Mouse (Mus musculus) liver, embryonic 14.5 days (tissue): ENCODE data around the gene Spag16. TPM values are rescaled to one million over a fixed set of nuclear protein-coding genes. Genes with fewer than 3 reads are reported as not detected.

Source experiments
- ATAC-seq: fragments of 200-750 bp; cut with Nextera tagmentation; 2 replicates; pipeline ENCODE4 v1.8.0; 2017; ENCODE audit warnings: moderate number of reproducible peaks, mild to moderate bottlenecking, moderate library complexity; ENCODE audit not compliant: insufficient read depth
- DNase-seq, 3 experiments: peaks; one replicate each; pipeline ENCODE4 v3.0.0-alpha.2; 2012 to 2013; ENCODE audit warnings: low read depth in 3 of 3, low spot score in 3 of 3
- H3K27ac ChIP-seq: fragments of 300-500 bp; sonication (generic); 2 replicates; pipeline ENCODE4 v1.5.1; 2014; ENCODE audit warnings: moderate library complexity, mild to moderate bottlenecking, control low read depth, inconsistent platforms
- H3K27me3 ChIP-seq: fragments of 300-500 bp; sonication (generic); 2 replicates; pipeline ENCODE4 v1.6.1; 2014; ENCODE audit warnings: mild to moderate bottlenecking, low read length, moderate library complexity; ENCODE audit not compliant: control insufficient read depth, insufficient read depth
- H3K36me3 ChIP-seq: fragments of 300-500 bp; sonication (generic); replicated peaks from 2 replicates; pipeline ENCODE4 v1.6.1; 2014; ENCODE audit warnings: low read depth; ENCODE audit not compliant: control insufficient read depth, insufficient read depth
- H3K4me1 ChIP-seq, 2 experiments: fragments of 200-500 bp in 1 of 2; fragments of 300-500 bp in 1 of 2; sonication (generic) in 1 of 2; replicated peaks; 2 replicates each; pipeline ENCODE4 v1.6.1; 2012 to 2014; ENCODE audit warnings: antibody characterized with exemption in 1 of 2, inconsistent platforms in 1 of 2, low read length in 1 of 2; ENCODE audit not compliant: control insufficient read depth in 2 of 2, insufficient read depth in 2 of 2
- H3K4me2 ChIP-seq: fragments of 300-500 bp; sonication (generic); 2 replicates; pipeline ENCODE4 v1.6.1; 2014; ENCODE audit warnings: low read depth, mild to moderate bottlenecking, control low read depth, moderate library complexity
- H3K4me3 ChIP-seq, 2 experiments: fragments of 200-500 bp in 1 of 2; fragments of 300-500 bp in 1 of 2; sonication (generic) in 1 of 2; 2 replicates each; pipeline ENCODE4 v1.5.1; 2012 to 2014; ENCODE audit warnings: low read depth in 2 of 2, low read length in 2 of 2, mild to moderate bottlenecking in 2 of 2, control low read depth in 1 of 2, inconsistent platforms in 1 of 2, moderate library complexity in 1 of 2; ENCODE audit not compliant: insufficient read depth in 1 of 2
- H3K9ac ChIP-seq: fragments of 300-500 bp; sonication (generic); replicated peaks from 2 replicates; pipeline ENCODE4 v1.6.1; 2014; ENCODE audit warnings: mild to moderate bottlenecking, control low read depth, moderate library complexity
- H3K9me3 ChIP-seq: fragments of 300-500 bp; sonication (generic); 2 replicates; pipeline ENCODE4 v1.6.1; 2016; ENCODE audit warnings: low read length, mixed read lengths; ENCODE audit not compliant: control insufficient read depth
- CTCF ChIP-seq: IDR thresholded peaks from 2 replicates; pipeline ENCODE4 v1.5.1; 2016; ENCODE audit warnings: antibody characterized with exemption, low read depth, control low read depth
- EP300 ChIP-seq: IDR thresholded peaks from 2 replicates; pipeline ENCODE4 v1.6.1; 2016; ENCODE audit warnings: antibody characterized with exemption, low read depth
- WGBS: fragments of 180-500 bp; shearing (Covaris S2); extraction: QIAGEN DNeasy Blood & Tissue Kit; methylation state at CpG from one replicate; pipeline ENCODE4 v1.1.7; 2014; ENCODE audit not compliant: insufficient replicate concordance; 5-methylcytosine and 5-hydroxymethylcytosine counted together
- polyA plus RNA-seq, 2 experiments: library from polyadenylated mRNA; depleted of rRNA in 1 of 2; stranded (reverse) in 1 of 2; unstranded in 1 of 2; fragments of >200 nt; fragmentation: Nextera tagmentation in 1 of 2; extraction: Ambion mirVana in 1 of 2; gene quantifications; 2 replicates each; pipeline versions ENCODE4 v1.2.1 to v1.2.3; 2012 to 2014

Gene Spag16
- polyA plus RNA-seq, 2 experiments = not detected

GRCm38 (mm10) chr1:70700270-70700669 lies 873.5 kb downstream of the Spag16 start:
- Histone ChIP-seq H3K9me3 (no peaks in the 10 kb centered on the region), H3K9ac (no peak overlapping the region), H3K27me3 (no peaks in the 10 kb centered on the region), H3K4me3 (no peak overlapping the region), H3K4me1 (no peaks in the 10 kb centered on the region), H3K36me3 (no peaks in the 10 kb centered on the region), H3K4me2 (no peak overlapping the region), H3K27ac (no peak overlapping the region)
- DNase-seq (no peak), ATAC-seq (no peak)
- WGBS = 53% methylated on average over 5 of the region's 5 CpGs
- TF ChIP-seq CTCF = no peak
- TF ChIP-seq EP300 = no peak

- no peaks in the 10 kb centered on the region for H3K9me3 ChIP-seq
- DNase-seq (no peak), ATAC-seq (no peak)
- no peaks in the 10 kb centered on the region for H3K4me1 ChIP-seq
- no peaks in the 10 kb centered on the region for H3K36me3 ChIP-seq
- H3K27me3 ChIP-seq = no peaks in the 10 kb centered on the region
- TF ChIP-seq CTCF = no peak
- no peak for TF ChIP-seq EP300
- no peak overlapping the region for H3K27ac ChIP-seq
- 54% methylated on average over 3 of the region's 3 CpGs for WGBS
- H3K9ac ChIP-seq = no peak overlapping the region
- no peak overlapping the region for H3K4me3 ChIP-seq
- no peak overlapping the region for H3K4me2 ChIP-seq
Observed at GRCm38 (mm10) chr1:70703934-70704333, 877.2 kb downstream of the Spag16 start.

GRCm38 (mm10) chr1:70705821-70706220 lies 879.1 kb downstream of the Spag16 start:
- ATAC-seq (no peak), DNase-seq (no peak)
- H3K9ac ChIP-seq = no peak overlapping the region
- H3K4me1 ChIP-seq = no peaks in the 10 kb centered on the region
- 52% methylated on average over 3 of the region's 3 CpGs for WGBS
- H3K4me3 ChIP-seq = no peak overlapping the region
- no peaks in the 10 kb centered on the region for H3K27me3 ChIP-seq
- H3K4me2 ChIP-seq = no peak overlapping the region
- H3K9me3 ChIP-seq = no peaks in the 10 kb centered on the region
- no peaks in the 10 kb centered on the region for H3K36me3 ChIP-seq
- no peak overlapping the region for H3K27ac ChIP-seq
- TF ChIP-seq CTCF = no peak
- TF ChIP-seq EP300 = no peak

- TF ChIP-seq EP300 = no peak
- Histone ChIP-seq H3K4me2 (no peak overlapping the region), H3K9ac (no peak overlapping the region), H3K27ac (no peak overlapping the region), H3K4me3 (no peak overlapping the region), H3K36me3 (no peaks in the 10 kb centered on the region), H3K4me1 (no peaks in the 10 kb centered on the region), H3K27me3 (no peaks in the 10 kb centered on the region), H3K9me3 (no peaks in the 10 kb centered on the region)
- 43% methylated on average over 5 of the region's 5 CpGs for WGBS
- ATAC-seq = no peak
- DNase-seq = no peak
Observed at GRCm38 (mm10) chr1:70725045-70725444, 898.3 kb downstream of the Spag16 start.

- ATAC-seq (no peak), DNase-seq (no peak)
- Histone ChIP-seq H3K4me2 (no peak within 1 kb of the TSS), H3K4me3 (no peak within 1 kb of the TSS), H3K27ac (no peak within 1 kb of the TSS), H3K9ac (no peak within 1 kb of the TSS), H3K27me3 (no peaks in the 10 kb centered on the region), H3K9me3 (no peaks in the 10 kb centered on the region), H3K4me1 (no peaks in the 10 kb centered on the region), H3K36me3 (no peaks in the 10 kb centered on the region)
- 9% methylated on average over 13 of the region's 13 CpGs for WGBS
- no peak for TF ChIP-seq EP300
- TF ChIP-seq CTCF = no peak
Observed at GRCm38 (mm10) chr1:70725655-70726066, 898.9 kb downstream of the Spag16 start, which contains the start of gene Vwc2l. TSS of gene Vwc2l (plus strand) at chr1:70725715.

Other genes starting within 250 kb of the Spag16 start
- 0.18 and 0.30 TPM in 2 replicates for gene Ikzf2, start 139.7 kb upstream of the Spag16 start, polyA plus RNA-seq (2012; rRNA removed)
- 0.19 and 0.24 TPM in 2 replicates for gene Ikzf2, start 139.7 kb upstream of the Spag16 start, polyA plus RNA-seq (2014; fragmentation: Nextera tagmentation; extraction: Ambion mirVana)